Mouse (Mus musculus) heart, postnatal 36 days (tissue): ENCODE results near the gene Tssk2. TPM values are rescaled to one million over a fixed set of nuclear protein-coding genes. Genes with fewer than 3 reads are reported as not detected.

Experiments used
- DNase-seq, 2 experiments: peaks; one replicate each; pipeline ENCODE4 v3.0.0; 2021 to 2022
- intact Hi-C: fragments of 180-260 bp; cut with DNase I; formaldehyde crosslinking; loops from one replicate; pipeline ENCODE4 v1.15.1; 2025
- total RNA-seq, 2 experiments: library from RNA; stranded (reverse); gene quantifications; 2 replicates each; pipeline ENCODE4 v1.2.3; 2021

The Tssk2 gene
- not detected for total RNA-seq

- DNase-seq, result no peak
- intact Hi-C loops, result no loop called here
Measured at GRCm38 (mm10) chr16:17898462-17898861, at the start of gene Tssk2, which contains the start of gene Dgcr2. Gene Tssk2 (plus strand): TSS chr16:17898637. Gene Dgcr2 (minus strand): TSS chr16:17898562.

GRCm38 (mm10) chr16:17848928-17849327 lies 49.5 kb upstream of the Tssk2 start:
- no peak for DNase-seq

GRCm38 (mm10) chr16:17849486-17849885 lies 49.0 kb upstream of the Tssk2 start:
- DNase-seq, result no peak
- intact Hi-C loops, result no loop called here

More at GRCm38 (mm10) chr16:17848928-17849327, 49.5 kb upstream of the Tssk2 start:
- intact Hi-C loops, result no loop called here

- intact Hi-C loops, result no loop called here
- no peak for DNase-seq
Measured at GRCm38 (mm10) chr16:17851331-17851730, 47.1 kb upstream of the Tssk2 start.

- intact Hi-C loops, result no loop called here
- DNase-seq, result no peak
Measured at GRCm38 (mm10) chr16:17851860-17852259, 46.6 kb upstream of the Tssk2 start.

- intact Hi-C loops, result no loop called here
- DNase-seq, result no peak
Measured at GRCm38 (mm10) chr16:17853263-17853662, 45.2 kb upstream of the Tssk2 start.

GRCm38 (mm10) chr16:17857157-17857556 lies 41.3 kb upstream of the Tssk2 start:
- no peak for DNase-seq
- intact Hi-C loops, result no loop called here

- DNase-seq, result no peak
- intact Hi-C loops, result no loop called here
Measured at GRCm38 (mm10) chr16:17858592-17858991, 39.8 kb upstream of the Tssk2 start.

- DNase-seq, result no peak
- intact Hi-C loops, result no loop called here
Measured at GRCm38 (mm10) chr16:17865293-17865692, 33.1 kb upstream of the Tssk2 start.

GRCm38 (mm10) chr16:17865770-17866169 lies 32.7 kb upstream of the Tssk2 start:
- no peak for DNase-seq
- intact Hi-C loops, result no loop called here

- DNase-seq, result no peak
Measured at GRCm38 (mm10) chr16:17871248-17871647, 27.2 kb upstream of the Tssk2 start.

GRCm38 (mm10) chr16:17872995-17873394 lies 25.4 kb upstream of the Tssk2 start:
- DNase-seq, result no peak
- intact Hi-C loops, result no loop called here

More at GRCm38 (mm10) chr16:17871248-17871647, 27.2 kb upstream of the Tssk2 start:
- intact Hi-C loops, result no loop called here

GRCm38 (mm10) chr16:17875174-17875573 lies 23.3 kb upstream of the Tssk2 start:
- DNase-seq, result no peak
- intact Hi-C loops, result no loop called here

GRCm38 (mm10) chr16:17876096-17876495 lies 22.3 kb upstream of the Tssk2 start:
- no peak for DNase-seq
- intact Hi-C loops, result no loop called here

GRCm38 (mm10) chr16:17879571-17879970 lies 18.9 kb upstream of the Tssk2 start:
- intact Hi-C loops, result no loop called here
- no peak for DNase-seq

- intact Hi-C loops, result no loop called here
- DNase-seq, result no peak
Measured at GRCm38 (mm10) chr16:17882196-17882595, 16.2 kb upstream of the Tssk2 start.

- intact Hi-C loops, result no loop called here
- no peak for DNase-seq
Measured at GRCm38 (mm10) chr16:17884116-17884515, 14.3 kb upstream of the Tssk2 start.

- no peak for DNase-seq
- intact Hi-C loops, result no loop called here
Measured at GRCm38 (mm10) chr16:17889689-17890341, 8.6 kb upstream of the Tssk2 start.

- DNase-seq, result no peak
- intact Hi-C loops, result no loop called here
Measured at GRCm38 (mm10) chr16:17890342-17890727, 8.1 kb upstream of the Tssk2 start.

GRCm38 (mm10) chr16:17890917-17891566 lies 7.4 kb upstream of the Tssk2 start:
- DNase-seq, result peak; percentile 68 to 69
- intact Hi-C loops, result no loop called here

- DNase-seq, result peak; percentile 98 to 99
- intact Hi-C loops, result no loop called here
Measured at GRCm38 (mm10) chr16:17891567-17891959, 6.9 kb upstream of the Tssk2 start, which contains the start of gene Gm20518. Gene Gm20518 (minus strand): TSS chr16:17891671.

- DNase-seq, result peak; percentile 42 to 44
- intact Hi-C loops, result loop anchor here (2.0 kb wide), 1 partner anchor 18 kb away; the partner anchor contains the start of gene Ess2
Measured at GRCm38 (mm10) chr16:17892606-17893005, 5.8 kb upstream of the Tssk2 start.
